Mouse (Mus musculus): ENCODE data around the gene Tas2r144.

- TF ChIP-seq CTCF (IDR thresholded peaks at IDR 0.05; ENCODE audit: low read depth) (no peak), EP300 (optimal IDR thresholded peaks at IDR 0.05) (no peak)
Measured at GRCm38 (mm10) chr6:42222286-42222685, 7.2 kb downstream of the Tas2r144 start.
